9 mouse cellular contexts compared by ENCODE assay signal in the genomic region with DNA sequence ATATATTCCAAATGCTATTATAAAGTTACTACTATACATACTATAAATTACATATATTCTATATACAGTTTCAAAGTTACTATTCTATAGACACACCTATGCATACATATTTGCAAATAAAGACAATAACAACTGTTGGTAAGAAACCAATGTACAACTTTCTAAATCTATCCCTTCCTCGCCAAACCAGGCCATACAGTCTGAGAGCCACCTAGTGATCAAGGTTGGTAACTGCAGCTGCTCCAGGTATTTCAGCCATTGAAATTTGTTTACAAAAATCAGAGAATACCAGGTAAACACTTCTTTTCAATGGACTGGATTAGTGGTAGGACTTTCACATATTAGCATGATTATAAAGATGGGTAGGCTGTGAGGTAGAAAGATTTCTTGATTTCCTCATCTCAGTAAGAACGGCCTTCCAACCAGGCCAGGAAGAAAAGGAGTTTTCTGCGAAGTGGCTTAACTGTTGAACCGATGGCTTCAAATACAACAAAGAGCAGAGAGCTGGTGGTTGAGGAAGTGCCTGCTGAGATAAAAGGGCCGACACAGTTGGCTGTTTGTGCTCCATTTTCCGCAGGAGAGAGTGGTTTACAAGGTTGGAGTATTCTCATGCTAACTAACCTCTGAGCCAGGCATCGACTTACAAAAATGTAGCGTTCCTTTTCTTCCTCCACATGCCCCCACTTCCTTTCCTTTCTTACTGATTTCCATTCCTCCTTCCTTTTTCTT. TPM values are rescaled to one million over a fixed set of nuclear protein-coding genes. Genes with fewer than 3 reads are reported as not detected.
DNase-seq lines count a peak whose midpoint lies in the region; ATAC-seq and TF ChIP-seq lines count a peak whose summit lies in the region.
"Had no signal": no experiment of that assay in that cellular context is flagged by ENCODE, and none has a peak within 500 bp of the region (broad histone marks: within the 10 kb centered on the region; RNA-seq: fewer than 3 reads in every experiment).

No protein-coding gene starts in this region.

- peak; percentile 96 for TF ChIP-seq CTCF in E14TG2a.4 (conservative IDR thresholded peaks at IDR 0.05; ENCODE audit: low read length)

- DNase-seq in heart, embryonic 10.5 days (ENCODE audit: low spot score) = no peak
- peak; percentile 55 to 64 for DNase-seq in cerebellum, postnatal 36 days
- DNase-seq in heart, postnatal 36 days = peak; percentile 15 to 65
- DNase-seq in thymus, postnatal 36 days = peak; percentile 39 to 41
- DNase-seq in left cerebral cortex, adult 8-10 months (ENCODE audit: low spot score in 2 of 2) = no peak

- H3K27ac ChIP-seq in heart, embryonic 12.5 days (ENCODE audit: poor library complexity, severe bottlenecking) = peak overlapping the region; percentile 47; the same call in 1 of the 2 replicates
- no peak overlapping the region for H3K27ac ChIP-seq in heart, embryonic 10.5 days
- H3K27ac ChIP-seq: lung, embryonic 15.5 days had no signal

- no peak overlapping the region; the same call in 1 of the 2 replicates for H3K9ac ChIP-seq in heart, embryonic 12.5 days
- H3K9ac ChIP-seq: lung, embryonic 15.5 days had no signal

- no peaks in the 10 kb centered on the region for H3K27me3 ChIP-seq in heart, embryonic 12.5 days (replicated peaks)
- no peaks in the 10 kb centered on the region for H3K27me3 ChIP-seq in heart, embryonic 10.5 days (ENCODE audit: insufficient read depth, poor library complexity, severe bottlenecking)
- peaks cover 86% of the 10 kb centered on the region for H3K27me3 ChIP-seq in E14TG2a.4 (ENCODE audit: insufficient read depth, low read length)
- H3K27me3 ChIP-seq: lung, embryonic 15.5 days had no signal

- intact Hi-C loops in heart, postnatal 36 days (cut with DNase I) = loop anchor here (1.0 to 5.0 kb wide), 4 partner anchors 31 to 202 kb away; a partner anchor contains a TSS

- 15% methylated on average over 8 of the region's 8 CpGs for WGBS in heart, embryonic 12.5 days
- WGBS in heart, embryonic 10.5 days = 14% methylated on average over 8 of the region's 8 CpGs

- H3K36me3 ChIP-seq in heart, embryonic 12.5 days = no peaks in the 10 kb centered on the region
- no peaks in the 10 kb centered on the region for H3K36me3 ChIP-seq in heart, embryonic 10.5 days
- H3K36me3 ChIP-seq in E14TG2a.4 (ENCODE audit: insufficient read depth, low read length) = no peaks in the 10 kb centered on the region
- H3K36me3 ChIP-seq: lung, embryonic 15.5 days had no signal

- no peak for ATAC-seq in heart, embryonic 12.5 days (ENCODE audit: insufficient number of reproducible peaks, low FRiP score)
- ATAC-seq in megakaryocyte, adult 5-6 weeks (ENCODE audit: poor library complexity, severe bottlenecking) = peak; percentile 87

- no peaks in the 10 kb centered on the region for H3K9me3 ChIP-seq in heart, embryonic 12.5 days (replicated peaks)
- no peaks in the 10 kb centered on the region for H3K9me3 ChIP-seq in heart, embryonic 10.5 days
- H3K9me3 ChIP-seq in E14TG2a.4 (ENCODE audit: low read length) = peaks cover 4% of the 10 kb centered on the region; the same call in 1 of the 2 replicates
- H3K9me3 ChIP-seq: lung, embryonic 15.5 days had no signal

- H3K4me1 ChIP-seq in heart, embryonic 12.5 days (replicated peaks) = peaks cover 30% of the 10 kb centered on the region
- H3K4me1 ChIP-seq in heart, embryonic 10.5 days = peaks cover 26% of the 10 kb centered on the region
- peaks cover 24% of the 10 kb centered on the region for H3K4me1 ChIP-seq in E14TG2a.4 (replicated peaks; ENCODE audit: low read depth, low read length)

- H3K4me2 ChIP-seq in heart, embryonic 12.5 days = no peak overlapping the region
- H3K4me2 ChIP-seq: lung, embryonic 15.5 days had no signal

- H3K4me3 ChIP-seq in heart, embryonic 12.5 days = no peak overlapping the region
- no peak overlapping the region for H3K4me3 ChIP-seq in heart, embryonic 10.5 days
- no peak overlapping the region for H3K4me3 ChIP-seq in E14TG2a.4 (replicated peaks; ENCODE audit: low read length)
- H3K4me3 ChIP-seq: lung, embryonic 15.5 days had no signal

RNA-seq across cellular contexts. Expression of a gene that starts 7.5 kb away (rescaled TPM):
- polyA plus RNA-seq in heart, embryonic 12.5 days (2016; fragmentation: Nextera tagmentation; extraction: Ambion mirVana) = 4.7 and 5.5 TPM in 2 replicates
- polyA plus RNA-seq in heart, embryonic 10.5 days (2016; fragmentation: Nextera tagmentation; extraction: Ambion mirVana) = 3.0 and 4.8 TPM in 2 replicates
- total RNA-seq in heart, postnatal 36 days (2021) = under 1 TPM; 0.16 to 0.33 TPM
- not detected in 2 replicates for total RNA-seq in megakaryocyte, adult 5-6 weeks (2015)
- total RNA-seq in megakaryocyte, adult 5-6 weeks (2017) = not detected in 2 replicates
- total RNA-seq in left cerebral cortex, adult 8-10 months (2022) = under 1 TPM in 3 of 4 experiments, not detected in 1; 0.23 to 0.68 (median 0.28) TPM

RNA-seq across cellular contexts. Expression of a gene that starts 19.5 kb away (rescaled TPM):
- not detected in 2 replicates for polyA plus RNA-seq in heart, embryonic 12.5 days (2016; fragmentation: Nextera tagmentation; extraction: Ambion mirVana)
- polyA plus RNA-seq in heart, embryonic 10.5 days (2016; fragmentation: Nextera tagmentation; extraction: Ambion mirVana) = not detected in 2 replicates
- not detected for total RNA-seq in heart, postnatal 36 days (2021)
- total RNA-seq in megakaryocyte, adult 5-6 weeks (2015) = 0.39 and 1.6 TPM in 2 replicates
- total RNA-seq in megakaryocyte, adult 5-6 weeks (2017) = 1.5 TPM in 1 of 2 replicates, not detected in the other
- not detected for total RNA-seq in left cerebral cortex, adult 8-10 months (2022)
- polyA plus RNA-seq: lung, embryonic 15.5 days had no signal

RNA-seq across cellular contexts. Expression of a gene that starts 24.7 kb away (rescaled TPM):
- polyA plus RNA-seq in heart, embryonic 12.5 days (2016; fragmentation: Nextera tagmentation; extraction: Ambion mirVana) = not detected in 2 replicates
- polyA plus RNA-seq in heart, embryonic 10.5 days (2016; fragmentation: Nextera tagmentation; extraction: Ambion mirVana) = not detected in 2 replicates
- total RNA-seq in heart, postnatal 36 days (2021) = under 1 TPM in 1 of 2 experiments, not detected in 1; 0.24 TPM
- 0.25 and 0.59 TPM in 2 replicates for total RNA-seq in megakaryocyte, adult 5-6 weeks (2015)
- not detected in 2 replicates for total RNA-seq in megakaryocyte, adult 5-6 weeks (2017)
- total RNA-seq in left cerebral cortex, adult 8-10 months (2022) = not detected
- polyA plus RNA-seq: lung, embryonic 15.5 days had no signal

RNA-seq across cellular contexts. Expression of a gene that starts 31.1 kb away (rescaled TPM):
- 213 and 219 TPM in 2 replicates for polyA plus RNA-seq in heart, embryonic 12.5 days (2016; fragmentation: Nextera tagmentation; extraction: Ambion mirVana)
- polyA plus RNA-seq in heart, embryonic 10.5 days (2016; fragmentation: Nextera tagmentation; extraction: Ambion mirVana) = 165 and 193 TPM in 2 replicates
- 10 to 100 TPM; 57.9 to 62.6 TPM for total RNA-seq in heart, postnatal 36 days (2021)
- total RNA-seq in megakaryocyte, adult 5-6 weeks (2015) = 411 and 420 TPM in 2 replicates
- 117 and 131 TPM in 2 replicates for total RNA-seq in megakaryocyte, adult 5-6 weeks (2017)
- total RNA-seq in left cerebral cortex, adult 8-10 months (2022) = 10 to 100 TPM; 42.1 to 50.3 (median 47.5) TPM

RNA-seq across cellular contexts. Expression of a gene that starts 53.8 kb away (rescaled TPM):
- not detected in 2 replicates for polyA plus RNA-seq in heart, embryonic 12.5 days (2016; fragmentation: Nextera tagmentation; extraction: Ambion mirVana)
- not detected in 2 replicates for polyA plus RNA-seq in heart, embryonic 10.5 days (2016; fragmentation: Nextera tagmentation; extraction: Ambion mirVana)
- total RNA-seq in heart, postnatal 36 days (2021) = under 1 TPM in 1 of 2 experiments, not detected in 1; 0.30 TPM
- total RNA-seq in megakaryocyte, adult 5-6 weeks (2015) = 0.47 and 0.59 TPM in 2 replicates
- total RNA-seq in megakaryocyte, adult 5-6 weeks (2017) = not detected in 2 replicates
- not detected for total RNA-seq in left cerebral cortex, adult 8-10 months (2022)
- polyA plus RNA-seq: lung, embryonic 15.5 days had no signal

Comparison
In these comparisons a context has a peak if more than half of its experiments do, and no peak if none do; other contexts are left out.
1. DNase-seq: peak in cerebellum, postnatal 36 days (2 of 2), heart, postnatal 36 days (2 of 2) and thymus, postnatal 36 days (2 of 2); none in heart, embryonic 10.5 days (single experiment) and left cerebral cortex, adult 8-10 months (0 of 2).